32 mouse cellular contexts compared by ENCODE assay signal in genomic region chr5:130329889-130330288, GRCm38 (mm10). TPM values are rescaled to one million over a fixed set of nuclear protein-coding genes. Genes with fewer than 3 reads are reported as not detected.
DNase-seq lines count a peak whose midpoint lies in the region; ATAC-seq and TF ChIP-seq lines count a peak whose summit lies in the region.
"Had no signal": no experiment of that assay in that cellular context is flagged by ENCODE, and none has a peak within 500 bp of the region (broad histone marks: within the 10 kb centered on the region; RNA-seq: fewer than 3 reads in every experiment).

No protein-coding gene starts in this region.

- TF ChIP-seq RAD21 in MEL (IDR thresholded peaks at IDR 0.05; ENCODE audit: low read depth, low read length) = no peak

- WGBS in liver, embryonic 12.5 days (ENCODE audit: insufficient replicate concordance) = 48% methylated on average over 2 of the region's 2 CpGs
- 60% methylated on average over 2 of the region's 2 CpGs for WGBS in liver, embryonic 11.5 days

- H3K9me3 ChIP-seq in liver, embryonic 12.5 days (replicated peaks) = no peaks in the 10 kb centered on the region
- H3K9me3 ChIP-seq in liver, embryonic 11.5 days (ENCODE audit: control insufficient read depth, low read length) = no peaks in the 10 kb centered on the region
- no peaks in the 10 kb centered on the region for H3K9me3 ChIP-seq in MEL (replicated peaks; ENCODE audit: insufficient read depth, low read length)
- H3K9me3 ChIP-seq: embryonic facial prominence, embryonic 10.5 days; embryonic facial prominence, embryonic 13.5 days; forebrain, embryonic 12.5 days; forebrain, embryonic 15.5 days; heart, embryonic 13.5 days; hindbrain, embryonic 12.5 days; hindbrain, embryonic 15.5 days had no signal

- H3K4me3 ChIP-seq in liver, embryonic 12.5 days = no peak overlapping the region
- H3K4me3 ChIP-seq in liver, embryonic 11.5 days (ENCODE audit: low read depth, low read length) = no peak overlapping the region
- H3K4me3 ChIP-seq in MEL (ENCODE audit: control insufficient read depth in 1 of 2, insufficient read depth in 1 of 2, low read depth in 2 of 2, low read length in 2 of 2) = no peak overlapping the region
- H3K4me3 ChIP-seq: embryonic facial prominence, embryonic 10.5 days; embryonic facial prominence, embryonic 13.5 days; erythroblast, embryonic 14.5 days; forebrain, embryonic 12.5 days; forebrain, embryonic 15.5 days; heart, embryonic 13.5 days; hindbrain, embryonic 12.5 days; hindbrain, embryonic 15.5 days had no signal

- no peaks in the 10 kb centered on the region for H3K4me1 ChIP-seq in liver, embryonic 12.5 days
- no peaks in the 10 kb centered on the region for H3K4me1 ChIP-seq in liver, embryonic 11.5 days (replicated peaks; ENCODE audit: control insufficient read depth, insufficient read depth, low read length)
- no peaks in the 10 kb centered on the region for H3K4me1 ChIP-seq in MEL (ENCODE audit: control insufficient read depth in 1 of 2, insufficient read depth in 2 of 2, low read length in 2 of 2)
- H3K4me1 ChIP-seq: embryonic facial prominence, embryonic 10.5 days; embryonic facial prominence, embryonic 13.5 days; heart, embryonic 13.5 days; hindbrain, embryonic 12.5 days had no signal

- DNase-seq in liver, embryonic 11.5 days (ENCODE audit: low spot score) = no peak
- DNase-seq in MEL (ENCODE audit: low read depth, low spot score) = peak; percentile 70
- DNase-seq in heart, adult 8-10 months (ENCODE audit: low spot score) = no peak
- DNase-seq in spleen, postnatal 10 days (ENCODE audit: low spot score in 2 of 2) = no peak
- DNase-seq: adrenal gland, adult 2 months; adrenal gland, postnatal 14 days; B cell, adult 2 months; cerebellum, adult 11 months; cerebellum, adult 9-11 months; embryo, embryonic 11 days; gastrocnemius, postnatal 25 days; heart, adult 11 months; heart, postnatal 14 days; heart, postnatal 4 days had no signal

- H3K36me3 ChIP-seq in liver, embryonic 12.5 days = peaks cover 54% of the 10 kb centered on the region
- H3K36me3 ChIP-seq in liver, embryonic 11.5 days (ENCODE audit: control insufficient read depth, insufficient read depth, low read length) = peaks cover 1% of the 10 kb centered on the region
- peaks cover 0 to 3% of the 10 kb centered on the region in 2 experiments; a peak in 2 of 4 replicates for H3K36me3 ChIP-seq in MEL (ENCODE audit: control insufficient read depth in 1 of 2, insufficient read depth in 2 of 2, low read length in 2 of 2)

- TF ChIP-seq EP300 in MEL (IDR thresholded peaks at IDR 0.05; ENCODE audit: low read depth in 1 of 2, low read length in 2 of 2) = no peak

- H3K27me3 ChIP-seq in liver, embryonic 12.5 days (replicated peaks) = no peaks in the 10 kb centered on the region
- no peaks in the 10 kb centered on the region for H3K27me3 ChIP-seq in liver, embryonic 11.5 days (replicated peaks; ENCODE audit: control insufficient read depth, insufficient read depth, low read length)
- no peaks in the 10 kb centered on the region for H3K27me3 ChIP-seq in MEL (ENCODE audit: control insufficient read depth in 1 of 2, insufficient read depth in 2 of 2, low read length in 2 of 2)
- H3K27me3 ChIP-seq: CH12.LX; embryonic facial prominence, embryonic 13.5 days; forebrain, embryonic 15.5 days; heart, embryonic 13.5 days; hindbrain, embryonic 12.5 days; hindbrain, embryonic 15.5 days; Patski had no signal

- no peak overlapping the region for H3K4me2 ChIP-seq in liver, embryonic 12.5 days
- H3K4me2 ChIP-seq in liver, embryonic 11.5 days = no peak overlapping the region
- H3K4me2 ChIP-seq: embryonic facial prominence, embryonic 13.5 days; forebrain, embryonic 12.5 days; forebrain, embryonic 15.5 days; heart, embryonic 13.5 days; hindbrain, embryonic 12.5 days; hindbrain, embryonic 15.5 days had no signal

- H3K79me2 ChIP-seq in MEL (ENCODE audit: control insufficient read depth, insufficient read depth, low read length, poor library complexity) = no peaks in the 10 kb centered on the region

- 0 out of 2 replicates have a peak, but pooled peaks have one; percentile 15 for ATAC-seq in liver, embryonic 12.5 days
- ATAC-seq in liver, embryonic 11.5 days (replicated peaks; ENCODE audit: low FRiP score) = no peak; the same call in 1 of the 2 replicates
- peak; percentile 53 for ATAC-seq in granulocyte monocyte progenitor cell, adult 5-6 weeks (replicated peaks; ENCODE audit: poor library complexity, severe bottlenecking)
- ATAC-seq in megakaryocyte progenitor cell, adult 5-6 weeks (replicated peaks; ENCODE audit: poor library complexity) = peak; percentile 64
- no peak for ATAC-seq in activated CD4-positive, CD25-positive, alpha-beta regulatory T cell, adult 4 months
- ATAC-seq: forebrain, embryonic 15.5 days; Patski had no signal

- no peak overlapping the region for H3K27ac ChIP-seq in liver, embryonic 12.5 days
- no peak overlapping the region for H3K27ac ChIP-seq in liver, embryonic 11.5 days (ENCODE audit: low read depth, low read length)
- H3K27ac ChIP-seq in MEL (ENCODE audit: control insufficient read depth, low read depth, low read length) = no peak overlapping the region
- H3K27ac ChIP-seq: embryonic facial prominence, embryonic 10.5 days; embryonic facial prominence, embryonic 13.5 days; forebrain, embryonic 12.5 days; heart, embryonic 13.5 days; hindbrain, embryonic 12.5 days had no signal

- TF ChIP-seq POLR2A in MEL (IDR thresholded peaks at IDR 0.05; ENCODE audit: control insufficient read depth in 1 of 2, insufficient read depth in 1 of 2, low read depth in 1 of 2, low read length in 2 of 2, poor library complexity in 1 of 2) = no peak

- TF ChIP-seq CTCF in MEL (IDR thresholded peaks at IDR 0.05 in 2 of 3, conservative IDR thresholded peaks at IDR 0.05 in 1 of 3; ENCODE audit: control insufficient read depth in 1 of 3, insufficient read depth in 1 of 3, low read depth in 2 of 3, low read length in 3 of 3, poor library complexity in 1 of 3, severe bottlenecking in 1 of 3) = no peak

- H3K9ac ChIP-seq in liver, embryonic 12.5 days = no peak overlapping the region
- H3K9ac ChIP-seq in liver, embryonic 11.5 days (ENCODE audit: low read depth, low read length) = no peak overlapping the region
- no peak overlapping the region for H3K9ac ChIP-seq in MEL (ENCODE audit: control insufficient read depth, low read depth, low read length, poor library complexity, severe bottlenecking)
- H3K9ac ChIP-seq: embryonic facial prominence, embryonic 13.5 days; forebrain, embryonic 12.5 days; forebrain, embryonic 15.5 days; heart, embryonic 13.5 days; hindbrain, embryonic 12.5 days; hindbrain, embryonic 15.5 days had no signal

TF ChIP-seq in MEL, 35 proteins besides CTCF, POLR2A, EP300 and RAD21:
- TF ChIP-seq TCF12 (IDR thresholded peaks at IDR 0.05; ENCODE audit: low read depth, low read length) (no peak), USF1 (IDR thresholded peaks at IDR 0.05; ENCODE audit: low read depth, low read length) (no peak), USF2 (IDR thresholded peaks at IDR 0.05; ENCODE audit: borderline replicate concordance in 1 of 2, insufficient read depth in 1 of 2, low read depth in 1 of 2, low read length in 2 of 2) (no peak), GABPA (IDR thresholded peaks at IDR 0.05; ENCODE audit: low read depth, low read length) (no peak), MYB (IDR thresholded peaks at IDR 0.05; ENCODE audit: low read depth, low read length) (no peak), MYC (IDR thresholded peaks at IDR 0.05; ENCODE audit: low read depth, low read length) (no peak), JUND (IDR thresholded peaks at IDR 0.05; ENCODE audit: low read depth, low read length) (no peak), ZMIZ1 (IDR thresholded peaks at IDR 0.05; ENCODE audit: low read depth, low read length) (no peak), SIN3A (IDR thresholded peaks at IDR 0.05; ENCODE audit: low read length) (no peak), SMC3 (IDR thresholded peaks at IDR 0.05; ENCODE audit: low read depth, low read length) (no peak), NRF1 (IDR thresholded peaks at IDR 0.05; ENCODE audit: insufficient read depth, low read depth, low read length, poor library complexity, severe bottlenecking) (no peak)
TF ChIP-seq in MEL: peak in this region for 0.

RNA-seq across cellular contexts. Expression of gene Caln1, which starts 39.4 kb away (rescaled TPM):
- polyA plus RNA-seq in liver, embryonic 12.5 days (2016; fragmentation: Nextera tagmentation; extraction: Ambion mirVana) = 0.10 TPM in 1 of 2 replicates, not detected in the other
- polyA plus RNA-seq in liver, embryonic 11.5 days (2014; fragmentation: Nextera tagmentation; extraction: Ambion mirVana) = not detected in 2 replicates
- total RNA-seq in MEL (2012; rRNA removed) = not detected in 2 replicates
- not detected for polyA plus RNA-seq in MEL (2012; ENCODE audit: insufficient read depth in 1 of 2, insufficient read length in 2 of 2, low read depth in 1 of 2, low replicate concordance in 2 of 2, missing spikeins in 1 of 2)
- total RNA-seq in granulocyte monocyte progenitor cell, adult 5-6 weeks (2014; fragmentation: Nextera tagmentation) = not detected in 2 replicates
- not detected in 2 replicates for total RNA-seq in granulocyte monocyte progenitor cell, adult 5-6 weeks (2017)
- not detected in 2 replicates for total RNA-seq in megakaryocyte progenitor cell, adult 5-6 weeks (2015)
- not detected in 2 replicates for total RNA-seq in megakaryocyte progenitor cell, adult 5-6 weeks (2017)
- total RNA-seq in heart, adult 8-10 months (2022) = under 1 TPM in 1 of 4 experiments, not detected in 3; 0.03 TPM
- not detected for polyA plus RNA-seq in activated CD4-positive, CD25-positive, alpha-beta regulatory T cell, adult 4 months (2017; shearing (Covaris generic))
- total RNA-seq: heart, postnatal 14 days; heart, postnatal 4 days had no signal
- polyA plus RNA-seq: intestine, embryonic 14.5 days; Patski had no signal

RNA-seq across cellular contexts. Expression of gene A330070K13Rik, which starts 54.5 kb away (rescaled TPM):
- polyA plus RNA-seq in liver, embryonic 12.5 days (2016; fragmentation: Nextera tagmentation; extraction: Ambion mirVana) = not detected in 2 replicates
- not detected in 2 replicates for polyA plus RNA-seq in liver, embryonic 11.5 days (2014; fragmentation: Nextera tagmentation; extraction: Ambion mirVana)
- not detected in 2 replicates for total RNA-seq in MEL (2012; rRNA removed)
- polyA plus RNA-seq in MEL (2012; ENCODE audit: insufficient read depth in 1 of 2, insufficient read length in 2 of 2, low read depth in 1 of 2, low replicate concordance in 2 of 2, missing spikeins in 1 of 2) = not detected
- not detected in 2 replicates for total RNA-seq in granulocyte monocyte progenitor cell, adult 5-6 weeks (2014; fragmentation: Nextera tagmentation)
- not detected in 2 replicates for total RNA-seq in granulocyte monocyte progenitor cell, adult 5-6 weeks (2017)
- total RNA-seq in megakaryocyte progenitor cell, adult 5-6 weeks (2015) = not detected in 2 replicates
- total RNA-seq in megakaryocyte progenitor cell, adult 5-6 weeks (2017) = not detected in 2 replicates
- total RNA-seq in heart, adult 8-10 months (2022) = not detected
- not detected for polyA plus RNA-seq in activated CD4-positive, CD25-positive, alpha-beta regulatory T cell, adult 4 months (2017; shearing (Covaris generic))
- total RNA-seq: adrenal gland, adult 2 months; adrenal gland, postnatal 14 days; adrenal gland, postnatal 4 days; CH12.LX; gastrocnemius, adult 8-10 months; gastrocnemius, postnatal 25 days; heart, postnatal 14 days; heart, postnatal 4 days had no signal
- polyA plus RNA-seq: adrenal gland, adult 2 months; embryonic facial prominence, embryonic 10.5 days; embryonic facial prominence, embryonic 13.5 days; erythroblast, embryonic 14.5 days; forebrain, embryonic 12.5 days; forebrain, embryonic 15.5 days; heart, embryonic 13.5 days; heart, embryonic 16.5 days; hindbrain, embryonic 12.5 days; intestine, embryonic 14.5 days; Patski had no signal

Comparison
In these comparisons a context has a peak if more than half of its experiments do, and no peak if none do; other contexts are left out.
1. ATAC-seq: peak in liver, embryonic 12.5 days (single experiment), granulocyte monocyte progenitor cell, adult 5-6 weeks (single experiment) and megakaryocyte progenitor cell, adult 5-6 weeks (single experiment); none in liver, embryonic 11.5 days (single experiment) and activated CD4-positive, CD25-positive, alpha-beta regulatory T cell, adult 4 months (single experiment).